Mouse (Mus musculus) splenic B cell, adult 2 months (primary cell): ENCODE measurements around the gene Sgms1.

ENCODE experiments used
- DNase-seq: peaks from one replicate; pipeline ENCODE4 v3.0.0-alpha.2; 2011; ENCODE audit warnings: low read depth, low spot score
- H3K27me3 ChIP-seq: 2 replicates; pipeline ENCODE4 v1.6.1; 2012; ENCODE audit warnings: mild to moderate bottlenecking, low read length, moderate library complexity, mixed read lengths; ENCODE audit not compliant: control insufficient read depth, poor library complexity, insufficient read depth, severe bottlenecking
- H3K36me3 ChIP-seq: 2 replicates; pipeline ENCODE4 v1.6.1; 2012; ENCODE audit warnings: mild to moderate bottlenecking, low read length, moderate library complexity, mixed read lengths; ENCODE audit not compliant: control insufficient read depth, poor library complexity, insufficient read depth, severe bottlenecking

The Sgms1 gene

GRCm38 (mm10) chr19:32255429-32256185 lies 133.9 kb downstream of the Sgms1 start:
- DNase-seq: no peak
- H3K36me3 ChIP-seq: no peaks in the 10 kb centered on the region
- no peaks in the 10 kb centered on the region for H3K27me3 ChIP-seq

DNA sequence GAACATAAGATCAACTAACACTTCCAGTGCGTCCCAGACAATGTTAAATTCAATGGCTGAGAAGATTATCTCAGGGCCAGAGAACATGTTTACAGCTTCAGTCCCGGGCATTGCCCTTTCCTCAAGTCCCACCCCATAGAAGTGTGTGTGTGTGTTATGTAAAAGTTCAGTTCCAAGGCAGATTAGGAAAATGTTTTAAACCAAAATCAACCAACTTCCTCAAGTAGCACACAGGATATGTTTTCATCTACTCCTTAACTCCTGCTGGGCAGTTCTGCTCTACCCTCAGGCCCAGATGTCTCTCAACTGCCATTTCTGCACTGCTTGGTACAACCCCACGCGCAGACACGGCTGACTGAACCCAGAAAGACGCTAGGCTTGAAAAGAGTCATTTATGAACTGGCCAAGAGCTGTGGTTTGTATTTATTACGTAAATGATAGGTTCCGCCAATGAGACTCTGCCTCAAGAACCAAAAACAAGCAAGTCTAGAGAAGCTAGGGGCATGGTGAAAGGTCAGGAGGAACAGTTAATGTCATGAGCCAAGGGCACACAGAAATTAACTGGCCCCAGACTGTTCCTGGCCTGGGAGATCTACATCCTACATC lies 134.7 kb downstream of the Sgms1 start:
- H3K27me3 ChIP-seq: no peaks in the 10 kb centered on the region
- no peaks in the 10 kb centered on the region for H3K36me3 ChIP-seq
- peak; percentile 91 for DNase-seq

DNA sequence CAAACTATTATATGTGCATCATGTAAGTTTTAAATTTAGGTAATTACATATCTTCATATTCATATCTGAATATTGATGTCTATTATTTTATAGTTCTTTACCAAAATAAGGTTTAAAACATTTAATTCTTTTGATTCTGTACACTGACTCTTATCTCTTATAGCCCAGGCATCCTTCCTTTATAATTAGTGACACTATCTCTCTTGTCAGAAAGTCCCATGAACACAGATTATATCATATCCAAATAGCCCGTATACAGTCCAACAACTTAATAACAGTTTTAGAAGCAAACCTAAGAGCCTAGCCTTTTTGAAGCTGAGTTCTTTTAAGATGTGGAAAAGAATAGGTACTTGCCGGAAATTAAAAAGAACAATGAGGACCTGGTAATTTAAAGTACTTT lies 135.3 kb downstream of the Sgms1 start:
- Histone ChIP-seq H3K27me3 (no peaks in the 10 kb centered on the region), H3K36me3 (no peaks in the 10 kb centered on the region)
- no peak for DNase-seq

DNA sequence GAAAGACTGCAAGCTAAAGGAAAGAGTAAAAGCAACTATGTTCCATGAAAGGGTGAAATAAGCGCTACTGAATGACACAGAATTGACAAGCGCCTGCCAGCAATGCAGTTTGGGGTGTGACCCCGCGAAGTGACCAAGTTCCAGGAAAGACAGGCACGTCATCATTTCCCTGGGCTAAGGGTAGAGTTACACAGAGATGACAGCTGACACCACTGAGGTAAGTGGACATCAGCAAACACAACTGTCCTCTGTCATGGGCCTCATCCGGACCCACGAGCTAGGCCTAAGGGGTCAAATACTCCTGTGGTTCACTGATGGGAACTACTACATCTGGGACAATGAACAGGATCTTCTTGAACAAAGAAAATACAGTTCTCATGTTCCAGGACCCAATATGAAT lies 136.5 kb downstream of the Sgms1 start:
- H3K27me3 ChIP-seq: no peaks in the 10 kb centered on the region
- no peaks in the 10 kb centered on the region for H3K36me3 ChIP-seq
- no peak for DNase-seq

- Histone ChIP-seq H3K36me3 (no peaks in the 10 kb centered on the region), H3K27me3 (no peaks in the 10 kb centered on the region)
- no peak for DNase-seq
Observed at GRCm38 (mm10) chr19:32252451-32252850, 137.1 kb downstream of the Sgms1 start.

DNA sequence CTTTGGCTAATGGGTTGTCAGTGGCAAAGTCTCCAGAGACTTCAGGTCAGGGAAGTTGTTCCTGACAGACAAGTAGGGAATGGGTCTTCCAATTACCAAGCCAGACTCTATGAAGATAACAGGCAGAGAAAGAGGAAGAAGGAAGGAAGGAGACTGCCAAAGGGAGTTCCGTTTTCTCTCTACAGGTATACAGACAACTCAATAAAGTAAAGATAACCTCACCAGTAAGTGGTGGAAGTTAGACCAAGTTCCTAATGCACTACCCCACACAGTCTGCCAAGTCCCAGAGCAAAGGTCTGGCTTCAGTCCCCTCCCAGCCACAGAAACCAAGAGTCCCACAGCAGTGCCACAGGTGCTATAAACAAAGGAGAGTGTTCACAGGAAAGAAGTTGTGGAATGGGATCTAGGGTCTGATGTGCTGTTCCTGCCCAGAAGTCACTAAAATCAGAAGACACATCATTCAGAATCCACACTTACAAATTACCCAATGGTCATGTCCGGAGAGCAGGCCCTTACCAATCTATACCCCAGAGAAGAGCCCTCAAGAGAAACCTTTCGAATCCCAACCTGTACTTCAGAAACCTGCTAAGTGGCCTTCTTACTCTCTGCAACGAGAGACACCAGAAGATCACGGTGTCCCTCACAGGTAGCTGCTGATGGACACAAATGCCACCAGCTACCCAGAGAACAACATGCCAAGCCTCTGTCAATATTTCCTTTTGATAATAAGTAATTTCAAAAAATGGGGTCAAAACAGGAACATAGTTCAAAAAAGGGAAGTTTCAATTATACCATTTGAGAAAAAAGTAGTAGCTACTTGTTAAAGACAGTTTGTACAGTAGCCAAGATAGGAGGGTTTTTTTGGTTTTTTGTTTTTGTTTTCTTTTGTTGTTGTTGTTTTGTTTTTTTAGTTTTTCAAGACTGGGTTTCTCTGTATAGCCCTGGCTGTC lies 140.1 kb downstream of the Sgms1 start:
- DNase-seq: peak; percentile 56
- no peaks in the 10 kb centered on the region for H3K27me3 ChIP-seq
- no peaks in the 10 kb centered on the region for H3K36me3 ChIP-seq

GRCm38 (mm10) chr19:32244881-32245280 lies 144.6 kb downstream of the Sgms1 start:
- peak; percentile 66 for DNase-seq
- Histone ChIP-seq H3K27me3 (no peaks in the 10 kb centered on the region), H3K36me3 (no peaks in the 10 kb centered on the region)

GRCm38 (mm10) chr19:32243246-32243645 lies 146.3 kb downstream of the Sgms1 start:
- no peaks in the 10 kb centered on the region for H3K36me3 ChIP-seq
- H3K27me3 ChIP-seq: no peaks in the 10 kb centered on the region
- no peak for DNase-seq

DNA sequence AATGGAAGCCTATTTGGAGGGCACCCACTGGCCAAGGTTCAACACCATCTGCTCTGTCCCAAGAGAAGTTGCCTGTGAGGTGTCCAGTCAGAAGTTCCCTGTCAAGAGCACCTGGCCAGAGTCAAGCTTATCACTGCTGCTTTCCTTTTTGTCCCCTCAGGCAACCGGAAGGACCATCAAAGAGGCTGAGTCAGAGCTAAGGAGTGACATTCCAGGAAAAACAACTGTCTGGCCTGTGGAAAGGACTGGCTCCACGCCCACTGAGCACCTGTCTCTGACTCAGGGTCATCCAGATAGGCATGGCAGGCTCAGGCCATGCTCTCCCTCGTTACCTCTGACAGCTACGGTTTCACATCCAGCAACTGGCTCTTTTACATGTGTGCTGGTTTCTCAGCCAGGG lies 147.4 kb downstream of the Sgms1 start:
- DNase-seq: no peak
- Histone ChIP-seq H3K36me3 (no peaks in the 10 kb centered on the region), H3K27me3 (no peaks in the 10 kb centered on the region)

GRCm38 (mm10) chr19:32240417-32240990 lies 149.0 kb downstream of the Sgms1 start:
- no peak for DNase-seq
- Histone ChIP-seq H3K27me3 (no peaks in the 10 kb centered on the region), H3K36me3 (no peaks in the 10 kb centered on the region)

DNA sequence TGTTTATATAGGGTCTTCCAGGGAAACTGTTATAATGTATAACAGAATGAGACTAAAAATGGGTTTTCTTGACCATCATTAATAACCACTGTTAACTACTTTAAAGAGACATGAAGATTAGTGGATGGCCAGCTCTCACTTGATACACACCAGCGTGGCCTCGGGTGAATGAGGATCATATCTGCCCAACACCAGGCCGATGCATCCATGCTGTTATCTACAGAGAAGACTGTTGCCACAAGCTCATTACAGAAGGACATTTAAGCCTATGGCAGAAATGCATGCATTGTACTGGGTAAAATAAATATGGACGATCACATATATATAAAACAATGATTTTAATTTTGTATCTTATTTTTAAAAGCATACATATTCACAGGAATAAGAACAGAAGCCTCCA lies 149.6 kb downstream of the Sgms1 start:
- Histone ChIP-seq H3K27me3 (no peaks in the 10 kb centered on the region), H3K36me3 (no peaks in the 10 kb centered on the region)
- no peak for DNase-seq

GRCm38 (mm10) chr19:32239459-32239792 lies 150.1 kb downstream of the Sgms1 start:
- no peak for DNase-seq
- Histone ChIP-seq H3K36me3 (no peaks in the 10 kb centered on the region), H3K27me3 (no peaks in the 10 kb centered on the region)

GRCm38 (mm10) chr19:32238722-32239458 lies 150.6 kb downstream of the Sgms1 start:
- H3K36me3 ChIP-seq: no peaks in the 10 kb centered on the region
- DNase-seq: peak; percentile 51
- H3K27me3 ChIP-seq: no peaks in the 10 kb centered on the region

DNA sequence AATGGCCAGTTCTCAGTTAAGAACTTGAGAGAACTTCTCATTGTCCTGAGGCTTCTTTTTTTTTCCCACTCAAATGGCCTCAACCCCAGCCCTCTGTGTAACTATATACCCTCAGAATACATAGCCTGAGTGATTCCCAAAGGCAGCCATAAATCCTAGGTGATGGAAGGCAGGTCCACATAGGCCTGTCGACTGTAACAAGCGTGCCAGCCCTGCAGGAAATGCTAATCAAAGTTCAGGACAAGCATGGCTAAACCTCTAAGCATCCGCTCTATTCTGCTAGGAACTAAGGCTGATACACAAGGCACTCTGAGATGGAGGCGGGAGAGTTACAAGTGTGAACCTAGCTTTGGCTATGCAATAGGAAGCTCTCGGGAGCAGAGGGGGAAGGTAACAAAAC lies 151.8 kb downstream of the Sgms1 start:
- no peaks in the 10 kb centered on the region for H3K36me3 ChIP-seq
- DNase-seq: peak; percentile 55
- no peaks in the 10 kb centered on the region for H3K27me3 ChIP-seq
